Mouse (Mus musculus): ENCODE measurements around the gene Ltbp2. TPM values are rescaled to one million over a fixed set of nuclear protein-coding genes. Genes with fewer than 3 reads are reported as not detected.

Gene Ltbp2
- polyA plus RNA-seq, 1 experiment from 2014 or later: 0.17 TPM

- Histone ChIP-seq H3K9me3 (ENCODE audit: control insufficient read depth, low read length) (no peaks in the 10 kb centered on the region), H3K4me1 (ENCODE audit: control insufficient read depth, insufficient read depth, low read length) (peaks cover 6% of the 10 kb centered on the region; the same call in 1 of the 2 replicates), H3K4me3 (ENCODE audit: low read depth, low read length) (no peak overlapping the region), H3K27ac (ENCODE audit: low read depth, low read length) (no peak overlapping the region), H3K4me2 (ENCODE audit: low read depth) (no peak overlapping the region), H3K9ac (ENCODE audit: low read length) (no peak overlapping the region), H3K36me3 (ENCODE audit: control insufficient read depth, insufficient read depth, low read length) (no peaks in the 10 kb centered on the region), H3K27me3 (ENCODE audit: control insufficient read depth, insufficient read depth, low read length) (no peaks in the 10 kb centered on the region)
- DNase-seq (ENCODE audit: low spot score): no peak
- ATAC-seq (ENCODE audit: insufficient read depth, low FRiP score, low TSS enrichment): no peak
- WGBS: 54% methylated on average over 11 of the region's 11 CpGs
These were observed 24.8 kb downstream of the Ltbp2 start for GRCm38 (mm10) chr12:84851403-84852040.

GRCm38 (mm10) chr12:84847882-84848281, 28.4 kb downstream of the Ltbp2 start:
- DNase-seq (ENCODE audit: low spot score): no peak

DNA sequence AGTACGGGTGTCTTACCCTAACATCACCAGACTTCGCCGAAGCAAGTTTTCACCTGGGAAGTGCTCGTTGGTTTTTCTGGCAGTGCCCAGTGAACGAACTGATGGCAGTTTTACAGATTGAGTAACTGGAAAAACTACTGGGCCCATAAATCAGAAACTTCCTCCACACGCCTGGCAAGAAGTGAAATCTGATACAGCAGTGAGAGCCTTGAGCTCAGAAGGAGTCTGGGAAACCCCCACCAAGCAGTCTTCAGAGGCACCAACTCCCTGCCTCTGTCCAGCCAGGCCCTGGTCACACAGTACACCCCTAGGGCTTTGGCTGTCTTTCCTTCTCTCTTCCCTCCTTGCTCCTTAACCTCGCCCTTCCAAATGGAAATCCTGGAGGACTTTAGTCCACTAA, 28.9 kb downstream of the Ltbp2 start:
- Histone ChIP-seq H3K36me3 (ENCODE audit: control insufficient read depth, insufficient read depth, low read length) (no peaks in the 10 kb centered on the region), H3K4me2 (ENCODE audit: low read depth) (no peak overlapping the region), H3K27ac (ENCODE audit: low read depth, low read length) (0 out of 2 replicates have a peak overlapping the region, but pooled peaks have one; percentile 27), H3K4me3 (ENCODE audit: low read depth, low read length) (no peak overlapping the region), H3K9ac (ENCODE audit: low read length) (no peak overlapping the region), H3K27me3 (ENCODE audit: control insufficient read depth, insufficient read depth, low read length) (no peaks in the 10 kb centered on the region), H3K4me1 (ENCODE audit: control insufficient read depth, insufficient read depth, low read length) (peaks cover 6% of the 10 kb centered on the region; the same call in 1 of the 2 replicates), H3K9me3 (ENCODE audit: control insufficient read depth, low read length) (no peaks in the 10 kb centered on the region)
- ATAC-seq (ENCODE audit: insufficient read depth, low FRiP score, low TSS enrichment): no peak
- no peak for DNase-seq (ENCODE audit: low spot score)
- 48% methylated on average over 7 of the region's 7 CpGs for WGBS

More at GRCm38 (mm10) chr12:84847882-84848281, 28.4 kb downstream of the Ltbp2 start:
- 65% methylated on average over 6 of the region's 6 CpGs for WGBS
- Histone ChIP-seq H3K27ac (ENCODE audit: low read depth, low read length) (0 out of 2 replicates have a peak overlapping the region, but pooled peaks have one; percentile 27), H3K4me1 (ENCODE audit: control insufficient read depth, insufficient read depth, low read length) (peaks cover 6% of the 10 kb centered on the region; the same call in 1 of the 2 replicates), H3K4me3 (ENCODE audit: low read depth, low read length) (no peak overlapping the region), H3K9me3 (ENCODE audit: control insufficient read depth, low read length) (no peaks in the 10 kb centered on the region), H3K27me3 (ENCODE audit: control insufficient read depth, insufficient read depth, low read length) (no peaks in the 10 kb centered on the region), H3K4me2 (ENCODE audit: low read depth) (no peak overlapping the region), H3K36me3 (ENCODE audit: control insufficient read depth, insufficient read depth, low read length) (no peaks in the 10 kb centered on the region), H3K9ac (ENCODE audit: low read length) (no peak overlapping the region)
- no peak for ATAC-seq (ENCODE audit: insufficient read depth, low FRiP score, low TSS enrichment)

GRCm38 (mm10) chr12:84846594-84847014, 29.7 kb downstream of the Ltbp2 start:
- no peak overlapping the region for H3K9ac ChIP-seq (ENCODE audit: low read length)

DNA sequence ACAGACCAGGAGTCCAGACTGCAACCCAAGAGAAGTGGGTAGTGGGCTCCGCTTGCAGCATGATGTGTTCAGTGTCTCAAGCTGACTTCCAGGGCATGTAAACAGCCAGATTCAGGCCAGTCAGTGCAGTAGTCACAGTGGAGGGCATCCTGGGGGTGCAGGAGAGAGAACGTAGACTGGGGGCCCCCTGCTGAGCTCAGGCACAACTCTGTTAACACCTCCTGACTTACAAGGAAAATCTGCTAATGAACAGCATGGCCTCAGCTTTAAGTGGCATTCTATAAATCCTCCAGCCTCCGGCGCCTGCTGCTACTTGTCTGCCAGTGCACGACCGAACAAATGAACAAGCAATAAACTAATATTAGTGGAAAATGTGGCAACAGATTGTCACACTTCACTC, 33.6 kb downstream of the Ltbp2 start:
- Histone ChIP-seq H3K36me3 (ENCODE audit: control insufficient read depth, insufficient read depth, low read length) (no peaks in the 10 kb centered on the region), H3K27ac (ENCODE audit: low read depth, low read length) (no peak overlapping the region), H3K4me2 (ENCODE audit: low read depth) (no peak overlapping the region), H3K9ac (ENCODE audit: low read length) (no peak overlapping the region), H3K4me3 (ENCODE audit: low read depth, low read length) (no peak overlapping the region), H3K9me3 (ENCODE audit: control insufficient read depth, low read length) (no peaks in the 10 kb centered on the region), H3K27me3 (ENCODE audit: control insufficient read depth, insufficient read depth, low read length) (no peaks in the 10 kb centered on the region), H3K4me1 (ENCODE audit: control insufficient read depth, insufficient read depth, low read length) (peaks cover 6% of the 10 kb centered on the region; the same call in 1 of the 2 replicates)
- no peak for DNase-seq (ENCODE audit: low spot score)
- no peak for ATAC-seq (ENCODE audit: insufficient read depth, low FRiP score, low TSS enrichment)
- WGBS: 44% methylated on average over 6 of the region's 6 CpGs

More at GRCm38 (mm10) chr12:84846594-84847014, 29.7 kb downstream of the Ltbp2 start:
- Histone ChIP-seq H3K4me2 (ENCODE audit: low read depth) (no peak overlapping the region), H3K36me3 (ENCODE audit: control insufficient read depth, insufficient read depth, low read length) (no peaks in the 10 kb centered on the region), H3K9me3 (ENCODE audit: control insufficient read depth, low read length) (no peaks in the 10 kb centered on the region), H3K4me1 (ENCODE audit: control insufficient read depth, insufficient read depth, low read length) (peaks cover 6% of the 10 kb centered on the region; the same call in 1 of the 2 replicates), H3K4me3 (ENCODE audit: low read depth, low read length) (no peak overlapping the region), H3K27ac (ENCODE audit: low read depth, low read length) (no peak overlapping the region), H3K27me3 (ENCODE audit: control insufficient read depth, insufficient read depth, low read length) (no peaks in the 10 kb centered on the region)
- no peak for DNase-seq (ENCODE audit: low spot score)
- WGBS: 61% methylated on average over 9 of the region's 9 CpGs
- ATAC-seq (ENCODE audit: insufficient read depth, low FRiP score, low TSS enrichment): no peak

- ATAC-seq (ENCODE audit: insufficient read depth, low FRiP score, low TSS enrichment) (no peak), DNase-seq (ENCODE audit: low spot score) (no peak)
- 77% methylated on average over 15 of the region's 15 CpGs for WGBS
- Histone ChIP-seq H3K4me1 (ENCODE audit: control insufficient read depth, insufficient read depth, low read length) (0 out of 2 replicates have a peak, but pooled peaks cover 2% of the 10 kb centered on the region), H3K27ac (ENCODE audit: low read depth, low read length) (no peak overlapping the region), H3K4me3 (ENCODE audit: low read depth, low read length) (no peak overlapping the region), H3K9ac (ENCODE audit: low read length) (no peak overlapping the region), H3K9me3 (ENCODE audit: control insufficient read depth, low read length) (no peaks in the 10 kb centered on the region), H3K4me2 (ENCODE audit: low read depth) (no peak overlapping the region), H3K27me3 (ENCODE audit: control insufficient read depth, insufficient read depth, low read length) (no peaks in the 10 kb centered on the region), H3K36me3 (ENCODE audit: control insufficient read depth, insufficient read depth, low read length) (no peaks in the 10 kb centered on the region)
These were observed 34.9 kb downstream of the Ltbp2 start for GRCm38 (mm10) chr12:84841158-84842140.

- H3K27ac ChIP-seq (ENCODE audit: low read depth, low read length): no peak overlapping the region
- 85% methylated on average over 3 of the region's 3 CpGs for WGBS
- H3K9ac ChIP-seq (ENCODE audit: low read length): no peak overlapping the region
- no peaks in the 10 kb centered on the region for H3K9me3 ChIP-seq (ENCODE audit: control insufficient read depth, low read length)
- DNase-seq (ENCODE audit: low spot score): no peak
- no peak overlapping the region for H3K4me2 ChIP-seq (ENCODE audit: low read depth)
- 0 out of 2 replicates have a peak, but pooled peaks cover 2% of the 10 kb centered on the region for H3K4me1 ChIP-seq (ENCODE audit: control insufficient read depth, insufficient read depth, low read length)
- ATAC-seq (ENCODE audit: insufficient read depth, low FRiP score, low TSS enrichment): no peak
- no peaks in the 10 kb centered on the region for H3K27me3 ChIP-seq (ENCODE audit: control insufficient read depth, insufficient read depth, low read length)
- H3K36me3 ChIP-seq (ENCODE audit: control insufficient read depth, insufficient read depth, low read length): no peaks in the 10 kb centered on the region
- H3K4me3 ChIP-seq (ENCODE audit: low read depth, low read length): no peak overlapping the region
These were observed 35.6 kb downstream of the Ltbp2 start for GRCm38 (mm10) chr12:84840734-84841133.

DNA sequence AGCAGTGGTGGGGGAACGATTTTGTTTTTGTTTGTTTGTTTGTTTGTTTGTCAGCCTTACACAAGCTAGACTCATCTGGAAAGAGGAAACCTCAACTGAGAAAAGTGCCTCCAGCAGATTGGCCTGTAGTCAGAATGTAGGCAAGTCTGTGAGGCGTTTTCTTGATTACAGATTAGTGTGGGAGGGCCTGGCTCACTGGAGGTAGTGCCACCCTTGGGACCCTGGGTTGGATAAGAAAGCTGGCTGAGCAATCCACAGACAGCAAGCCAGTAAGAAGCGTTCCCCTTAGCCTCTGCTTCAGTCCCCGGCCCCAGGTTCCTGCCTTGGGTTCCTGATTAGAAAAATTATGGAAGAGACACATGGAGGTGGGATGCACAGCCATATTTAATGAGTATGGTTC, 36.4 kb downstream of the Ltbp2 start:
- Histone ChIP-seq H3K4me1 (ENCODE audit: control insufficient read depth, insufficient read depth, low read length) (0 out of 2 replicates have a peak, but pooled peaks cover 2% of the 10 kb centered on the region), H3K4me2 (ENCODE audit: low read depth) (no peak overlapping the region), H3K4me3 (ENCODE audit: low read depth, low read length) (no peak overlapping the region), H3K27ac (ENCODE audit: low read depth, low read length) (no peak overlapping the region), H3K27me3 (ENCODE audit: control insufficient read depth, insufficient read depth, low read length) (no peaks in the 10 kb centered on the region), H3K9me3 (ENCODE audit: control insufficient read depth, low read length) (no peaks in the 10 kb centered on the region), H3K36me3 (ENCODE audit: control insufficient read depth, insufficient read depth, low read length) (no peaks in the 10 kb centered on the region), H3K9ac (ENCODE audit: low read length) (no peak overlapping the region)
- no peak for DNase-seq (ENCODE audit: low spot score)
- WGBS: 76% methylated on average over 4 of the region's 4 CpGs
- ATAC-seq (ENCODE audit: insufficient read depth, low FRiP score, low TSS enrichment): no peak
